Mouse (Mus musculus) gastrocnemius, postnatal 10 days (tissue): ENCODE results near the gene Olfr480. TPM values are rescaled to one million over a fixed set of nuclear protein-coding genes. Genes with fewer than 3 reads are reported as not detected.

Experiments used
- DNase-seq: peaks from one replicate; pipeline ENCODE4 v3.0.0; 2021; ENCODE audit warnings: mixed read lengths
- long read RNA-seq, 2 experiments: library from polyadenylated mRNA; stranded (forward); transcript quantifications; one replicate each; pipeline ENCODE4 v2.0.0; 2021
- total RNA-seq, 2 experiments: library from RNA; stranded (reverse); gene quantifications; 2 replicates each; pipeline ENCODE4 v1.2.3; 2021

Gene Olfr480
- not detected for total RNA-seq
- long read RNA-seq, experiment 1: 0 reads
- long read RNA-seq, experiment 2: 0 reads

- no peak for DNase-seq
These were observed at the start of gene Olfr480 for GRCm38 (mm10) chr7:108067246-108067645. Olfr480 (minus strand) TSS chr7:108067346.

- DNase-seq: no peak
These were observed 33.4 kb upstream of the Olfr480 start, which contains the start of gene Olfr483 for GRCm38 (mm10) chr7:108100549-108100948. Olfr483 (plus strand) TSS chr7:108100849.

DNA sequence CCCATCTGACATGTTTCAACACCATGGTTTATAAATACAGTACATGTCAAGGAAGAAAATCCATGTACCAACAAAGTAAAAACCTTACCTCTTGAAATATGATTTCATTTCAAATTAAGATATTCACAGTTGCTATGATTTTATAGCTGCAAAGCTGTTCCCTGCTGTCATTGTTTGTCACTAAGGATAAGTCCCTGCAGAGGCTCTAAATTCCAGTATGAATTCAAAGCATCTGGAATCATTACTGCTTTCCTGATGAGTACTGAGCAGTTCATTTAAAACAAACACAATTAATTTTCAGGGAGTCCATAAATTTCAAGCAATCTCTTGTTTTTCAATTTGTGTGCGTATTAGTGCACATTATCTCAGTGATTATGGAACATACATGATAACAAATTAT lies 30.3 kb upstream of the Olfr480 start, which contains the start of gene Olfr482:
Gene Olfr482, minus strand, starts transcription at position 101 of the 400 bp plus-strand sequence.
- no peak for DNase-seq

DNA sequence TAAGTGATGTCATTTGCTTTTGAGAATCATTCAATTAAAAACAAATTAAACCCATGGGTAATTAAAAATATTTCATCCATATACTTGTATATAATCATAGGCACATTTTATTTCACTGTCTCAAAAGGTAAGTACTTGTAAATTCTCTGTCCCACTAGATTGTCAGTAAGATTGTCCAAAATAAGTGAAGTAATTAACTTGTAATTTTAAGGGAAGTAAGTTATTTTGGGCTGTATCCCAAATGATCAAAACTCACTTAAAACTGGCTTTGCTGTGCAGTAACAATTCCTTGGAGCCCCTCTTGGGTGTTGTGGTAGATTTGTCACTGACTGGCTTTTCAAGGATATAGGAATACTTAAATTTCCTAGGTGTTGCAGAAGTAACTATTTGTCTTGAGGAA lies 12.4 kb upstream of the Olfr480 start, which contains the start of gene Olfr481:
Gene Olfr481, plus strand, starts transcription at position 301 of the 400 bp plus-strand sequence.
- no peak for DNase-seq

DNA sequence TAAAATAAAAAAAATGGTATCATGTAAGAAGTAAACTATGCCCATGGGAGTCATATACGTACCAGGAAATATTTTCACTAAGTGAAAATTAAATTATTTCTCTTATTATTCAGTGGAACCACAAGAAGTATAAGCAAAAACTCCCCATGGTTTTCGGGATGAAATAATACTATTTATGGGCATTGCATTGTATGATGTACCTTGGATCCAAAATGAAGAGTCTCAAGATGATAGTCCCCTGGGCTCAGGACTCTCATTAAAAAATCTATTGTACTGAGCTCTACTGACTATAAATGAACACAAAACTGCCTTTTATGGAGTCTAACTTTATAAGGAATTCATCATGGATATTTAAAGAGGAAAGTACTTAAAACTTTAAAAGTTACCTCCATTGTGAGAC lies 16.8 kb downstream of the Olfr480 start, which contains the start of gene Olfr479:
Gene Olfr479, plus strand, starts transcription at position 301 of the 400 bp plus-strand sequence.
- no peak for DNase-seq

DNA sequence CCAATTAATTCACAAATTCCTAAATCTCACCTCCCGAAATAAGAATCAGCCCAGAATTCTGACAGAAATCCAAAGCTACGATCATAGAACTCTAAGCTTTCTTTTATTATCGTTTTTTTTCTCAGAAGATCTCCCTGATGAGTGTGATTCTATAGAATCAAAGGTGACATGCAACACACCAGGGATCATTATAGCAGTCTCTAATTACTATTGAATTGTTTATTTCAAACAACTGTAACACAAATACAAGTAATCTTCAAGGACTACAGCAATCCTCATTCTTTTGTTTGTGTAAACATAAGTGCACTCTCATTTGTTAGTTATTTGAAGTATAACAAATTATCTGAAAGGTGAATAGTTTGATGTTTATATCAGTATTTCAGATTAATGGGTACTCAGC lies 33.3 kb downstream of the Olfr480 start, which contains the start of gene Olfr478:
Gene Olfr478, minus strand, starts transcription at position 101 of the 400 bp plus-strand sequence.
- DNase-seq: no peak

Other genes starting within 250 kb of the Olfr480 start
- gene Olfr469, start 241.8 kb downstream of the Olfr480 start, total RNA-seq: not detected
- not detected for gene Olfr470, start 219.9 kb downstream of the Olfr480 start, total RNA-seq
- under 1 TPM in 1 of 2 experiments, not detected in 1; 0.05 TPM for gene Olfr472, start 169.4 kb downstream of the Olfr480 start, total RNA-seq
- gene Olfr473, start 136.9 kb downstream of the Olfr480 start, total RNA-seq: not detected
- gene Olfr474, start 112.7 kb downstream of the Olfr480 start, total RNA-seq: not detected
- not detected for gene Olfr476, start 102.5 kb downstream of the Olfr480 start, total RNA-seq
- gene Olfr477, start 80.7 kb downstream of the Olfr480 start, total RNA-seq: not detected
- gene Olfr478, start 33.4 kb downstream of the Olfr480 start, total RNA-seq: not detected
- gene Olfr479, start 16.7 kb downstream of the Olfr480 start, total RNA-seq: not detected
- gene Olfr481, start 12.5 kb upstream of the Olfr480 start, total RNA-seq: not detected
- 1 to 10 TPM in 1 of 2 experiments, under 1 TPM in 1; 0.63 to 1.0 TPM for gene Olfr482, start 30.2 kb upstream of the Olfr480 start, total RNA-seq
- not detected for gene Olfr483, start 33.5 kb upstream of the Olfr480 start, total RNA-seq
- gene Olfr484, start 60.1 kb upstream of the Olfr480 start, total RNA-seq: not detected
- not detected for gene Olfr485, start 92.5 kb upstream of the Olfr480 start, total RNA-seq
- not detected for gene Olfr486, start 105.4 kb upstream of the Olfr480 start, total RNA-seq
- not detected for gene Olfr487, start 147.3 kb upstream of the Olfr480 start, total RNA-seq
- gene Olfr488, start 191.0 kb upstream of the Olfr480 start, total RNA-seq: not detected
- gene Olfr490, start 221.6 kb upstream of the Olfr480 start, total RNA-seq: not detected
- gene Olfr491, start 246.1 kb upstream of the Olfr480 start, total RNA-seq: not detected